Mouse (Mus musculus) lung, postnatal 0 days (tissue): ENCODE measurements around the gene Hsf2bp. TPM values are rescaled to one million over a fixed set of nuclear protein-coding genes. Genes with fewer than 3 reads are reported as not detected.
A peak's percentile ranks its signal among the peaks of the same experiment; 100 is the strongest.

Experiments
- ATAC-seq: fragments of 200-750 bp; cut with Nextera tagmentation; 2 replicates; pipeline ENCODE4 v1.8.0; 2017; ENCODE audit warnings: moderate library complexity
- DNase-seq: peaks from one replicate; pipeline ENCODE4 v3.0.0-alpha.2; 2016; ENCODE audit warnings: low spot score
- H3K27ac ChIP-seq: fragments of 300-500 bp; sonication (generic); 2 replicates; pipeline ENCODE4 v1.5.1; 2014; ENCODE audit warnings: antibody characterized with exemption, mild to moderate bottlenecking, low read length, mixed read lengths
- H3K27me3 ChIP-seq: fragments of 300-500 bp; sonication (generic); replicated peaks from 2 replicates; pipeline ENCODE4 v1.6.1; 2014; ENCODE audit warnings: low read length, mixed read lengths; ENCODE audit not compliant: insufficient read depth
- H3K36me3 ChIP-seq: fragments of 300-500 bp; sonication (generic); 2 replicates; pipeline ENCODE4 v1.6.1; 2014; ENCODE audit warnings: low read length, mixed read lengths; ENCODE audit not compliant: insufficient read depth
- H3K4me1 ChIP-seq: fragments of 300-500 bp; sonication (generic); 2 replicates; pipeline ENCODE4 v1.6.1; 2014; ENCODE audit warnings: antibody characterized with exemption, low read depth, low read length, mixed read lengths; ENCODE audit not compliant: insufficient read depth
- H3K4me2 ChIP-seq: fragments of 300-500 bp; sonication (generic); replicated peaks from 2 replicates; pipeline ENCODE4 v1.6.1; 2014; ENCODE audit warnings: low read depth, mild to moderate bottlenecking, low read length, moderate library complexity, mixed read lengths
- H3K4me3 ChIP-seq: fragments of 300-500 bp; sonication (generic); 2 replicates; pipeline ENCODE4 v1.5.1; 2014; ENCODE audit warnings: low read depth, low read length
- H3K9ac ChIP-seq: fragments of 300-500 bp; sonication (generic); replicated peaks from 2 replicates; pipeline ENCODE4 v1.6.1; 2014; ENCODE audit warnings: low read depth, mild to moderate bottlenecking
- H3K9me3 ChIP-seq: fragments of 300-500 bp; sonication (generic); 2 replicates; pipeline ENCODE4 v1.6.1; 2016; ENCODE audit warnings: low read length, mixed read lengths
- CTCF ChIP-seq: IDR thresholded peaks from 2 replicates; pipeline ENCODE4 v1.5.1; 2016; ENCODE audit warnings: antibody characterized with exemption, mild to moderate bottlenecking
- EP300 ChIP-seq: IDR thresholded peaks from 2 replicates; pipeline ENCODE4 v1.6.1; 2016; ENCODE audit warnings: antibody characterized with exemption, mild to moderate bottlenecking, control low read depth
- WGBS: fragments of 180-500 bp; shearing (Covaris S2); extraction: QIAGEN DNeasy Blood & Tissue Kit; methylation state at CpG from one replicate; pipeline ENCODE4 v1.1.7; 2014; 5-methylcytosine and 5-hydroxymethylcytosine counted together
- polyA plus RNA-seq: library from polyadenylated mRNA; unstranded; fragments of >200 nt; fragmentation: Nextera tagmentation; extraction: Ambion mirVana; gene quantifications from 2 replicates; pipeline ENCODE4 v1.2.1, GENCODE M21; 2015

The Hsf2bp gene
- polyA plus RNA-seq, 1 experiment from 2014 or later: 0.58 TPM

GRCm38 (mm10) chr17:31905201-31905790 is 130.9 kb downstream of the Hsf2bp start:
- Histone ChIP-seq H3K9ac (no peak overlapping the region), H3K4me2 (no peak overlapping the region), H3K9me3 (no peaks in the 10 kb centered on the region), H3K36me3 (no peaks in the 10 kb centered on the region), H3K4me3 (no peak overlapping the region), H3K4me1 (peaks cover 6% of the 10 kb centered on the region), H3K27me3 (no peaks in the 10 kb centered on the region), H3K27ac (peak overlapping the region; percentile 93)
- TF ChIP-seq EP300 (no peak), CTCF (no peak)
- ATAC-seq: no peak
- 73% methylated on average over 9 of the region's 9 CpGs for WGBS
- DNase-seq: no peak

- Histone ChIP-seq H3K27ac (peak overlapping the region; percentile 93), H3K27me3 (no peaks in the 10 kb centered on the region), H3K36me3 (no peaks in the 10 kb centered on the region), H3K4me2 (no peak overlapping the region), H3K4me1 (peaks cover 11% of the 10 kb centered on the region), H3K9me3 (no peaks in the 10 kb centered on the region), H3K9ac (no peak overlapping the region), H3K4me3 (no peak overlapping the region)
- DNase-seq (peak; percentile 66), ATAC-seq (peak; percentile 43)
- 58% methylated on average over 7 of the region's 7 CpGs for WGBS
- TF ChIP-seq EP300: peak; percentile 84
- no peak for TF ChIP-seq CTCF
Measured at GRCm38 (mm10) chr17:31904036-31904435, 132.1 kb downstream of the Hsf2bp start.

- no peak for DNase-seq
- no peak for ATAC-seq
- peak overlapping the region; percentile 88 for H3K27ac ChIP-seq
- no peak overlapping the region for H3K9ac ChIP-seq
- H3K4me1 ChIP-seq: peaks cover 11% of the 10 kb centered on the region
- H3K36me3 ChIP-seq: no peaks in the 10 kb centered on the region
- whole genome bisulfite sequencing: 70% methylated on average over 3 of the region's 3 CpGs
- TF ChIP-seq EP300: no peak
- no peak for TF ChIP-seq CTCF
- no peaks in the 10 kb centered on the region for H3K27me3 ChIP-seq
- H3K9me3 ChIP-seq: no peaks in the 10 kb centered on the region
- no peak overlapping the region for H3K4me3 ChIP-seq
- H3K4me2 ChIP-seq: no peak overlapping the region
Measured at GRCm38 (mm10) chr17:31902630-31903198, 133.4 kb downstream of the Hsf2bp start.

- no peaks in the 10 kb centered on the region for H3K36me3 ChIP-seq
- 30% methylated on average over 11 of the region's 11 CpGs for WGBS
- TF ChIP-seq CTCF (no peak), EP300 (peak; percentile 96)
- peak; percentile 30 for ATAC-seq
- H3K4me2 ChIP-seq: no peak overlapping the region
- no peaks in the 10 kb centered on the region for H3K9me3 ChIP-seq
- H3K4me1 ChIP-seq: peaks cover 12% of the 10 kb centered on the region
- H3K27ac ChIP-seq: peak overlapping the region; percentile 88
- peak; percentile 87 for DNase-seq
- H3K27me3 ChIP-seq: no peaks in the 10 kb centered on the region
- H3K4me3 ChIP-seq: no peak overlapping the region
- no peak overlapping the region for H3K9ac ChIP-seq
Measured at GRCm38 (mm10) chr17:31901461-31902204, 134.5 kb downstream of the Hsf2bp start.

- peaks cover 15% of the 10 kb centered on the region; the same call in 1 of the 2 replicates for H3K4me1 ChIP-seq
- peak overlapping the region; percentile 81; the same call in 1 of the 2 replicates for H3K27ac ChIP-seq
- 44% methylated on average over 5 of the region's 5 CpGs for WGBS
Measured at GRCm38 (mm10) chr17:31898941-31899340, 137.2 kb downstream of the Hsf2bp start.

GRCm38 (mm10) chr17:31897186-31897793 is 138.9 kb downstream of the Hsf2bp start:
- no peak overlapping the region for H3K4me3 ChIP-seq
- no peaks in the 10 kb centered on the region for H3K9me3 ChIP-seq
- H3K9ac ChIP-seq: no peak overlapping the region
- peak overlapping the region; percentile 92 for H3K27ac ChIP-seq
- H3K27me3 ChIP-seq: no peaks in the 10 kb centered on the region
- TF ChIP-seq CTCF: no peak
- peak; percentile 100 for TF ChIP-seq EP300
- WGBS: 68% methylated on average over 4 of the region's 4 CpGs
- H3K4me1 ChIP-seq: peaks cover 19% of the 10 kb centered on the region; the same call in 1 of the 2 replicates
- ATAC-seq: peak; percentile 89
- peak; percentile 96 for DNase-seq
- no peak overlapping the region for H3K4me2 ChIP-seq
- no peaks in the 10 kb centered on the region for H3K36me3 ChIP-seq

More at GRCm38 (mm10) chr17:31898941-31899340, 137.2 kb downstream of the Hsf2bp start:
- Histone ChIP-seq H3K27me3 (no peaks in the 10 kb centered on the region), H3K36me3 (no peaks in the 10 kb centered on the region), H3K9ac (no peak overlapping the region), H3K9me3 (no peaks in the 10 kb centered on the region), H3K4me2 (no peak overlapping the region), H3K4me3 (no peak overlapping the region)
- TF ChIP-seq CTCF (no peak), EP300 (peak; percentile 59; the same call in 1 of the 2 replicates)
- ATAC-seq: no peak
- DNase-seq: peak; percentile 39
